Mouse (Mus musculus) heart, adult 2 months (tissue): ENCODE results near the gene H2-Q4. TPM values are rescaled to one million over a fixed set of nuclear protein-coding genes. Genes with fewer than 3 reads are reported as not detected.
"Not testable (repeated sequence)": the region's sequence is repeated elsewhere in the genome, so short reads cannot be mapped to it uniquely, and the experiment has no call there.

ENCODE experiments used
- DNase-seq, 2 experiments: peaks; one replicate each; pipeline ENCODE4 v3.0.0; 2021
- H3K27ac ChIP-seq: fragments of 200-600 bp; 2 replicates; pipeline ENCODE4 v1.8.1; 2022
- H3K27me3 ChIP-seq: fragments of 200-500 bp; 2 replicates; pipeline ENCODE4 v1.6.1; 2012; ENCODE audit warnings: mild to moderate bottlenecking, low read length, inconsistent platforms, mixed read lengths; ENCODE audit not compliant: control insufficient read depth, insufficient read depth
- H3K36me3 ChIP-seq: fragments of 200-500 bp; 2 replicates; pipeline ENCODE4 v1.6.1; 2012; ENCODE audit warnings: low read length, inconsistent platforms; ENCODE audit not compliant: control insufficient read depth, insufficient read depth
- H3K4me1 ChIP-seq: fragments of 200-500 bp; 2 replicates; pipeline ENCODE4 v1.6.1; 2011; ENCODE audit warnings: low read length; ENCODE audit not compliant: control insufficient read depth, insufficient read depth
- H3K4me3 ChIP-seq: fragments of 200-600 bp; 2 replicates; pipeline ENCODE4 v1.8.1; 2022
- H3K79me2 ChIP-seq: fragments of 200-500 bp; replicated peaks from 2 replicates; pipeline ENCODE4 v1.6.1; 2012; ENCODE audit warnings: mild to moderate bottlenecking, inconsistent platforms, low read length, moderate library complexity, mixed read lengths; ENCODE audit not compliant: control insufficient read depth, insufficient read depth
- H3K9ac ChIP-seq: fragments of 200-500 bp; 2 replicates; pipeline ENCODE4 v1.6.1; 2012; ENCODE audit warnings: low read depth, mild to moderate bottlenecking, control low read depth, inconsistent platforms, low read length, mixed read lengths
- CTCF ChIP-seq: fragments of 200-600 bp; IDR thresholded peaks from 2 replicates; pipeline ENCODE4 v1.8.1; 2022; ENCODE audit warnings: antibody characterized with exemption, mild to moderate bottlenecking, moderate library complexity
- EP300 ChIP-seq: fragments of 200-500 bp; IDR thresholded peaks from 2 replicates; pipeline ENCODE4 v1.6.1; 2011; ENCODE audit warnings: low read depth, low read length, control low read depth; ENCODE audit not compliant: insufficient read depth
- POLR2A ChIP-seq: fragments of 200-500 bp; IDR thresholded peaks from 2 replicates; pipeline ENCODE4 v1.6.1; 2011; ENCODE audit warnings: mild to moderate bottlenecking, low read depth, low read length, control low read depth; ENCODE audit not compliant: insufficient read depth
- WGBS: fragments of 180-500 bp; shearing (Covaris S2); methylation state at CpG from one replicate; pipeline ENCODE4 v1.1.7; 2018; 5-methylcytosine and 5-hydroxymethylcytosine counted together
- intact Hi-C: fragments of 180-260 bp; cut with DNase I; formaldehyde crosslinking; loops from one replicate; pipeline ENCODE4 v1.15.1; 2025
- long read RNA-seq: library from polyadenylated mRNA; stranded (forward); transcript quantifications from one replicate; pipeline ENCODE4 v2.0.0, GENCODE M21; 2021
- polyA plus RNA-seq: library from polyadenylated mRNA; depleted of rRNA; stranded (reverse); fragments of >200 nt; gene quantifications from 2 replicates; pipeline ENCODE4 v1.2.3, GENCODE M21; 2012; rRNA removed
- total RNA-seq, 2 experiments: library from RNA; stranded (reverse); gene quantifications; 2 replicates each; pipeline ENCODE4 v1.2.3; 2021

Gene H2-Q4
- total RNA-seq (10 to 100 TPM; 12.2 to 18.8 TPM), polyA plus RNA-seq (35.0 and 48.6 TPM in 2 replicates)
- long read RNA-seq = 0 reads

DNA sequence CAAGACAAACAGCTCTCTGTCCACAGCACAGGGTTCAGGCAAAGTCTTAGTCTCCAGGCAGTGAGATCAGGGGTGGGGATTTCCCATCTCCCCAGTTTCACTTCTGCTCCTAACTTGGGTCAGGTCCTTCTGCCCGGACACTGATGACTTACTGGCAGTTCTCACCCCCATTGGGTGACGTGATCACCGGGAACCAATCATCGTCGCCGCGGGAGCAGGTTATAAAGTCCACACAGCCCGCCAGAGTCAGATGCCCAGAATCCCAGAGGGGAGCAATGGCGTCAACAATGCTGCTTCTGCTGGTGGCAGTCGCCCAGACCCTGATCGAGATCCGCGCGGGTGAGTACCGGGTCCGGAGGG is at the start of gene H2-Q4:
Gene H2-Q4, plus strand, starts transcription at position 249 of the 360 bp plus-strand sequence.
- H3K4me1 ChIP-seq = no peaks in the 10 kb centered on the region
- under 1% methylated on average over 16 of the region's 16 CpGs for WGBS
- H3K36me3 ChIP-seq = no peaks in the 10 kb centered on the region; the same call in 1 of the 2 replicates
- TF ChIP-seq POLR2A = peak; percentile 97
- TF ChIP-seq CTCF = no peak
- TF ChIP-seq EP300 = no peak
- H3K79me2 ChIP-seq = no peaks in the 10 kb centered on the region
- DNase-seq = peak; percentile 94 to 95
- peak within 1 kb of the TSS; percentile 85 for H3K9ac ChIP-seq
- intact Hi-C loops = no loop called here
- H3K27me3 ChIP-seq = no peaks in the 10 kb centered on the region
- H3K27ac ChIP-seq = peak within 1 kb of the TSS; percentile 83
- peak within 1 kb of the TSS; percentile 87 for H3K4me3 ChIP-seq

DNA sequence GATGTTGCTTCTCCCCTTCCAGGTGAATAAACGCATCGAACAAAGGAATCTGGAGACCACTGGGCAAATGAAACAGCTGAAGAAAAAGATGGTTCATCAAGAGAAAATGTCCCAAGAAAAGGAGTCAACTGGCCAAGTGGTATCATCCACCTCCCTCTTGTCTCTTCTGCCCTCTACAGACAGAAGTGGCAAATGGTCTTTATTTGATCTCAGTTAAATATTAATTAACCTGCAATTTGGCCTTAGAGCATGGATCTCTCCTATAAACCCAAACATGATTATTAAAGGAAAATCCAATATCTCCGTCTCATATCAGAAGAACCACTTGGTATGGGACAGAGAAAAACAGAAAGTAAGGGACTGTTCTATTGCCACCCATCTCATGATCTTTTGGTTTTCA is 49.7 kb upstream of the H2-Q4 start:
- H3K4me1 ChIP-seq, H3K36me3 ChIP-seq, DNase-seq, H3K4me3 ChIP-seq, H3K9ac ChIP-seq, intact Hi-C loops, H3K27me3 ChIP-seq, H3K79me2 ChIP-seq, H3K27ac ChIP-seq: not testable (repeated sequence)
- WGBS = 53% methylated on average over 3 of the region's 3 CpGs
- TF ChIP-seq CTCF = 0 out of 2 replicates have a peak, but pooled peaks have one; percentile 22

DNA sequence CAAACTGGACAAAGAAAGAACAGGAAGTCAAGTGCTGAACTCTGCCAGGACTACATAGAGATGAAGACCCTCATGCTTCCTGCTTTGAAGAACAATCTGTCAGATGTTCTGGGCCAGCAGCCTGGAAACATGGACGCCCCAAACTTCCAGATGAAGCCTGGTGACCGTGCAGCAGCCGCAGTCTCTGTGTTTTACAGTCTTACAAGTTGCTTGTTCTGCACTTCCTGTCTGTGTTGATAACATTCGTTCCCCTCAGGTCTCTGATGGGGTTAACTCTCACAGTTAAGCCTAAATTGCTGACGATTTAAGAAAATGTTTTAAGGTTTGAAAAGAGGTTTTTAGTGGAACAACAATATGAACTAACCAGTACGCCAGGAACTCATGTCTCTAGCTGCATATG is 47.9 kb upstream of the H2-Q4 start:
- H3K79me2 ChIP-seq, H3K36me3 ChIP-seq, H3K27ac ChIP-seq, H3K4me1 ChIP-seq, DNase-seq, intact Hi-C loops, H3K4me3 ChIP-seq, H3K9ac ChIP-seq, H3K27me3 ChIP-seq: not testable (repeated sequence)
- WGBS = 35% methylated on average over 6 of the region's 6 CpGs

DNA sequence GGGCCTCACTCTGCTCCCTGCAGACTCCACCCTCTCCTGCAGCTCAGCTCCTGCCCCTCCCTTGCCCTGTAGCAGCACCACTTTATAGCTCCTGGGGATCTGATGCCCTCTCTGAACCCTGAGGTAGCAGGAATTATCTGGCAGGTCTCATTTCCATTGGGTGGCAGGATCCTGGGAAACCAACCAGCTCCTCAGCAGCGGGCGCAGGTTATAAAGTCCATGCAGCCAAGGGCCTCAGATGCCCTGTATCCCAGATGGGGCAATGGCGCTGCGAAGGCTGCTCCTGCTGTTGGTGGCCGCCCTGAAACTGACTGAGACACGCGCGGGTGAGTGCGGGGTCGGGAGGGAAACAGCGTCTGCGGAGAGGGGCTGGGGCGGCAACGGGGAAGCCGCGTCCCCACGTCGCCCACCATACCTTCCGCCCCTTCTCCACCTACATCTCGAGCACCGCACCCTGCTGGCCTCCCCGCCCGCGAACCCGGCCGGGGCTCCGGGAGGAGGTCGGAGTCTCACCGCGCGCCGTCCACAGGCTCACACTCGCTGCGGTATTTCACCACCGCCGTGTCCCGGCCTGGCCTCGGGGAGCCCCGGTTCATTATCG is 37.2 kb upstream of the H2-Q4 start, which contains the start of gene H2-Q2:
Gene H2-Q2, plus strand, starts transcription at position 172 of the 601 bp plus-strand sequence.
- Histone ChIP-seq H3K4me3 (peak within 1 kb of the TSS; percentile 33), H3K4me1 (no peaks in the 10 kb centered on the region), H3K27me3 (peaks cover 13% of the 10 kb centered on the region), H3K36me3 (no peaks in the 10 kb centered on the region), H3K27ac (no peak within 1 kb of the TSS), H3K9ac (peak within 1 kb of the TSS; percentile 9; the same call in 1 of the 2 replicates), H3K79me2 (no peaks in the 10 kb centered on the region)
- 4% methylated on average over 39 of the region's 40 CpGs for WGBS
- TF ChIP-seq CTCF (no peak), EP300 (no peak), POLR2A (no peak)
- no peak for DNase-seq
- intact Hi-C loops = no loop called here

DNA sequence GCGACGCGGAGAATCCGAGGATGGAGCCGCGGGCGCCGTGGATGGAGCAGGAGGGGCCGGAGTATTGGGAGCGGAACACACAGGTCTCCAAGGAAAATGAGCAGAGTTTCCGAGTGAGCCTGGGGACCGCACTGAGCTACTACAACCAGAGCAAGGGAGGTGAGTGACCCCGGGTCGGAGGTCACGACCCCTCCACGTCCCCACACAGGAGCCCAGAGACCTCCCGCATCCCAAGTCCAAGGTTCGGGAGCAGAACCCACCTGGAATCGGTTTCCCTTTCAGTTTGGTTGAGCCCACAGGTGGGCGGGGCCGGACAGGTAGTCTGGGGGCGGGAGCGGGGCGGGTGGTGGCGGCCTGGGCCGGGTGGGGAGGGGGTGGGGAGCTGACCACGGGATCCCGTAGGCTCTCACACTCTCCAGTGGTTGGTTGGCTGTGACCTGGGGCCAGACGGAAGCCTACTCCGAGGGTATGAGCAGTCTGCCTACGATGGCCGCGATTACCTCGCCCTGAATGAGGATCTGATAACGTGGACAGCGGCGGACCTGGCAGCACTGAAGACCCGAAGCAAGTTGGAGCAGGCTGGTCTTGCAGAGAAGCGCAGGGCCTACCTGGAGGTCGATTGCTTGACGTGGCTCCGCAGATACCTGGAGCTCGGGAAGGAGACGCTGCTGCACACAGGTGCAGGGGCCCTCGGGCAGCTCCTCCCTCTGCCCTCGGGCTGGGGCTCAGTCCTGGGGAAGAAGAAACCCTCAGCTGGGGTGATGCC is 36.5 kb upstream of the H2-Q4 start:
- WGBS = 7% methylated on average over 46 of the region's 46 CpGs
- DNase-seq = peak in 1 of 2 experiments; percentile 18
- H3K4me3 ChIP-seq = peak overlapping the region; percentile 33
- peaks cover 13% of the 10 kb centered on the region for H3K27me3 ChIP-seq
- no peak overlapping the region for H3K27ac ChIP-seq
- H3K9ac ChIP-seq = 0 out of 2 replicates have a peak overlapping the region, but pooled peaks have one; percentile 9
- no peaks in the 10 kb centered on the region for H3K79me2 ChIP-seq
- no peaks in the 10 kb centered on the region for H3K4me1 ChIP-seq
- intact Hi-C loops = no loop called here
- TF ChIP-seq EP300 (no peak), CTCF (no peak), POLR2A (no peak)
- H3K36me3 ChIP-seq = no peaks in the 10 kb centered on the region

DNA sequence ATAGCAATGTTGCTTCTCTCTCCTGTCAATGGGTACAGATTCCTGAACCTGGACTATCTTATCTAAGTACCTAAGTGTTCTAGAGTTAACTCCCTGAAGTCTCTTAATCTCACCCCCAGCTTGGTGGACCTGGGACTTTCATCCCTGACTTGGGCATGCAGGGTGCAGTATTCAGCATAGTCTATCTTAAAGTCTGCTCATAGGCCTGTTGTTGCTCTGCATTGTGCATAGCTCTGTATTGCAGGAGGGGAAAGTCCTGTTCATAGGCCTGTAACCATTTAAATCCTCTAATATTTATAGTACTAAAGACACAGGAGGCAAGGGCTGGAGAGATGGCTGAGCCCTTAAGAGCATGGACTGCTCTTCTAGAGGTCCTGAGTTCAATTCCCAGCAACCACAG is 31.8 kb upstream of the H2-Q4 start:
- DNase-seq, H3K4me3 ChIP-seq, H3K27ac ChIP-seq, H3K9ac ChIP-seq, H3K36me3 ChIP-seq, H3K4me1 ChIP-seq, H3K79me2 ChIP-seq, intact Hi-C loops, H3K27me3 ChIP-seq: not testable (repeated sequence)

DNA sequence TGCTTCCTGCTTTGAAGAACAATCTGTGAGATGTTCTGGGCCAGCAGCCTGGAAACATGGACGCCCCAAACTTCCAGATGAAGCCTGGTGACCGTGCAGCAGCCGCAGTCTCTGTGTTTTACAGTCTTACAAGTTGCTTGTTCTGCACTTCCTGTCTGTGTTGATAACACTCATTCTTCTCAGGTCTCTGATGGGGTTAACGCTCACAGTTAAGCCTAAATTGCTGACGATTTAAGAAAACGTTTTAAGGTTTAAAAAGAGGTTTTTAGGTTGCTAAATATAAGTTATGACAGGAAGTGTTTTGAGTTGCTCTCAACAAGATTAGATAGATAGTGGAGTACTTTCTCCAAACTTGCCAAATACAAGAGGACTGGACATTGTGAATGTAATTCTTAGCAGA is 26.1 kb upstream of the H2-Q4 start:
- H3K79me2 ChIP-seq, H3K36me3 ChIP-seq, H3K9ac ChIP-seq, DNase-seq, H3K4me1 ChIP-seq, H3K27ac ChIP-seq, H3K27me3 ChIP-seq, H3K4me3 ChIP-seq, intact Hi-C loops: not testable (repeated sequence)
- 18% methylated on average over 6 of the region's 6 CpGs for WGBS
